Mouse (Mus musculus) lung, postnatal 10 days (tissue): ENCODE measurements around the gene Smad1.

Source experiments
- DNase-seq: peaks from one replicate; pipeline ENCODE4 v3.0.0; 2021

Smad1 gene

DNA sequence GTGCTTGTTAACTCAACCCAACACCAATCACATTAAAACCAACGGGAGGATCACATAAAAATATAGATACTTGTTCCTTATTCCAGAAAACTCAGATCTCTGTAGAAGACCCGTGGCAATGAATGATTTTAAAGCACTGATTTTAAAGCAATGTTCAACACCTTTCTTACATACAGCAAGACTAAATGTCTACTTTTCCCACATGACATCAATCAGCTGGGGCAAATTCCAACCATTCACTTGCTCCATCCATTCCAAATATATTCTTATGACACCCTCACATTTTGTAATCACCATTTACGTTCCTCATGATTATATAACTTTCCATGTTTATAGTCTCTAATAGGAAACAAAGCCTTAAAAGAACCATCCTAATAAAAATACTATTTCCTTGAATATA is 105.5 kb downstream of the Smad1 start:
- no peak for DNase-seq

DNA sequence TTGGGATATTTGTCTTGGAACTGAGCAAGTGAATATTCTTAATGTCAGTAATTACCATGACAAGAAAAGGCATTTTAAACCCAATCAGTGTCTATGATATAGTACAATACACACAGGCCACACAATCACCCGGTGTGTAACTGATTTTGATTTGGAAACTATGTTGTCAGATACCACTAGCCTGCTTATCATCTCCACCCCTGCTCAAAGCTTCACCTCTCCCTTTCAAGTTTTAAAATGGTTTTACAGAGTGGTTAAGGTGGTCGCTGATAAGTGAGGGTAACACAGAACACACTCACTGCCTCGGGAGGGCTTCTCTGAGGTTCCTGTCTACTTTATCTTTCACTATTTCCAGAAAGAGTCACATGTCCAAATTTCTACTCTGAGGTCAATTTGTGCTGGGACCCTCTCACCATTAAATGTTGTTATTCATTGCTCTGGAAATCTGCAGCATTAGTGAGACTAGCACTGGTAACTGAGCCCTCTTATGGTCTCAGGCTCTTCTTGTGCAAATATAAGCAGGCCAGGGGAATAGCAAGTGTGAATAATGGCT is 106.5 kb downstream of the Smad1 start:
- DNase-seq = no peak

DNA sequence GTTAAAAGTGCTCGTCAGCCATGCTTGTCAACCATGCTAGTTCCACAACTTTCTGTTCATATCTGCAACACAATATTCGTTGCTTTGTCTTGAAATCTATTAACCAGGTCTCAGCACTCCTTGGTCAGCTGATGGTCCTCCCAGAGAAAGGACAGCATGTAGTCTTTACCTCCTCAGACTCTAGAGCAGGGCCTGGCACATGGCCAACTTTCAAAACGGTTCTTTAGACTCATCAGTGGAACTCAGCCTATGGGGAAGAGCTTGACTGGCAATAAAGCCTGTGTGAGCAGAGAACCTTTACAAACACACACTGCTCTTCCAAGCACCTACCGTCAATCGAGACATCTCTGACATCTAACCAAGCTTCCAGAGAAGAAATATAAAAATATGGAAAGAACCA is 109.7 kb downstream of the Smad1 start:
- DNase-seq = peak; percentile 6

DNA sequence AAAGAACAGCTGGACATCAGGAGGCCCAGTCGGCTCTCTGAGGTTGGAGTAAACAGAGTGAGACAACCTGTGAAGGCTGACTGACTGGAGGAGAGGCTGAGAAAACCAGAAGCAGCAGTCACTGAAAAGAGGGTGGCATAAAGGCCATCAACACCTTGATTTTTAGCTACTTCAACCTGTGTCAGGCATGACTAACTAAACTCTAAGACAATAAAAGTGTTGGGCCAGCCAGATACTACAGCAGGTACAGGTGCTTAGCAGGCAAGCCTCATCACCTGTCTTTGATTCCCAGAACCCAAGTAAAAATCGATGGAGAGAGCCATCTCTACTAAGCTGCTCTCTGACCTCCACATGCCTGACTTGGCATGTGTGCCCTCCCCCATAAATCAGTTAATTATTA is 110.6 kb downstream of the Smad1 start:
- no peak for DNase-seq
